Mouse (Mus musculus) left cerebral cortex, adult 11 months (tissue): Measurements from ENCODE around the gene Use1.

Source experiments
- DNase-seq: peaks from one replicate; pipeline ENCODE4 v3.0.0; 2022; ENCODE audit warnings: low spot score

The Use1 gene

DNA sequence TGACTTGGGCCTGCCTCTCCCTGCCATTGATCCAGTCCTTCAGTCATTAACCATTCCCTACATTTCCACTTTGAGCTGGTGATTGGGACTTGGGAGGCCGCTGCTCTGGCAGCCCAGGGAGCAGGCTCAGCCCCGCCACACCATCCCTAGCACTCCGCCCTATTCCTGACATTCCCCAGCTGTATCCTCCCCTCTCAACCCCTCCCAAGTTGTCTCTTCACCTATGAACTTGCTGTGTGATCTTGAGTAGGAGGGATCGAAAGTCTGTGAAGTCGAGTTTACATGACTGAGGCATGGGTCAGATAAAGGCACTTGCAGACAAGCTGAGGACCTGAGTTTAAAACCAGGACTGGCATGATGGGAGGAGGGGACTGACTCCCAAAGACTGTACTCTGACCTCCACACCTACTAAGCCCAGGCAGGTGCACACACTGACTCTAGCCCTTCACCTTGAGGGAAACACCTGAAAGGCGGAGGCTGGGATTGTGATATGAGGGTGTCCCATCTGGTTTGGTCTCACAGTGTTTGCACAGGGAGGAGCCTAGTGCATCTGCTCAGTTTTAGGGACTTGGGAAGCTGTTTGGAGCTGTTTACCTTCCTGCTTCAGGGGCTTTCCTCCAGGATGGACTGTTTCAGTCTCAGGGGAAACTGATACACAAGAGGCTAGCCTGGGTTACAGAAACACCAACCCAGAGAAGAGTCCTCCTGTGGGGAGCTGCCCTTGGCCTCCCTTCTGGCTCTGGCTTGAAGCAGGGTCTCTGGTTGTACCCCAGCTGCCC lies 36.6 kb downstream of the Use1 start:
- no peak for DNase-seq

DNA sequence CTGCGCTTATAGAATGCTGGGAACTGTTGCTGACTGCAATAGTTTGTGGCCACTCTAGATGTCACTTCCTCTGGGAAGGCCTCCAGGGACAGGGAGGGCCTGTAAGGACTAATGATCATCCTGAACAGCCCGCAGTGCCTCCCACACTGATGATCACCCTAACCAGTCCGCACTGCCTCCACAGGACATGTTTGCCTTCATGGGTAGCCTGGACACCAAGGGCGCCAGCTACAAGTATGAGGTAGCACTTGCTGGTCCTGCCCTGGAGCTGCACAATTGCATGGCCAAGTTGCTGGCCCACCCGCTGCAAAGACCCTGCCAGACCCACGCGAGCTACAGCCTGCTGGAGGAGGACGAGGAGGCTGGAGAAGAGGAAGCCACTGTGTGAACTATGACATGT lies 37.4 kb downstream of the Use1 start:
- no peak for DNase-seq

DNA sequence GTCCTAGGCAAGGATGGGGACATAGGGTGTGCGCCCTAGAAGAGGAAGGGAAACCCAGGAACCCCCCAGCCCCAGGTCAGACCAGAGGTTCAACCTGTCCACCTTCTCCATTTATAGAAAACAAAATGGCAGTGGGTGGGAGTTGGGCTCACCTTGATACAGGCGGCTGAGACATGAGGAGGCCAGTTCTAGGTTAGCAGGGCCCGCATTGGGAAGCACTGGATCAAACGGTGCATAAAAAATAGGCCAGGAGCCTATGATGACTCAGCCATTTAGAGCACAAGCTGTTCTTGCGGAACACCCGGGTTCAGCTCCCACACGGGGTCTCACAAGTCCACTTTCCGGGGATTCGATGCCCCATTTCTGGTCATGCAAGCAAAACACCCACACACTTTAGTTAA lies 38.3 kb downstream of the Use1 start:
- DNase-seq, result no peak

DNA sequence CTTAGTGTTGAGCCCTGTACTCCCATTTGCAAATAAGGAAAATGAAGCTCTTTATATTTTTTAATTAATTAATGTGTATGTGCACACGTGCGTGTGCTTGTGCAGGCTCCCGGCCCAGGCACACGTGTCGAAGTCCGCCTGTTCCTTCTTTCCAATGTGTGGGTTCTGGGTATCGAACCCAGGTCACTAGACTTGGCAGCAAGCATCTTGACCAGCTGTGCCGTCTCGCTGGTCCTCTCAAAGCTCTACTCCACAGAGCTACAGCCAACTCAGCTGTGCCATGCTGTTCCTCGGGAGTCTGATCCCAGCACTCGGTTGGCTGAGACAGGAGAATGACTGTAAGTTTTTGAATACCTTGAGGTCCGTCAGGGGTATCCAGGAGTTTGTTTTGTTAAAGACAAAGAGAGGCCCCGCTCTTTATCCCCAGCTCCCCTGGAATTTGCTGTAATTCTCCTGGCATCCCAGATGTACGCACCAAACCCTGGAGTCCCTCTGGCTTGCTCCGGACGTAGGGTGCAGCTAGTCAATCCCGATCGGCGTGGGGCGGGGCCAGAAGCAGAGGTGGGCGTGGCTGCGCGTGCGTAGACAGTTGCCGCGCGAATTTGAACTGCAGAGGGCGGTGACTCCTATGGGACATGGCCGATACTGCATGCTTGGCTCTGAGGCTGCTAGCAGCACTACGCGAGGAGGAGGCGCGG lies 38.9 kb downstream of the Use1 start, which contains the start of gene Ankle1:
Gene Ankle1, plus strand, starts transcription at position 610 of the 698 bp plus-strand sequence.
- peak; percentile 88 for DNase-seq

DNA sequence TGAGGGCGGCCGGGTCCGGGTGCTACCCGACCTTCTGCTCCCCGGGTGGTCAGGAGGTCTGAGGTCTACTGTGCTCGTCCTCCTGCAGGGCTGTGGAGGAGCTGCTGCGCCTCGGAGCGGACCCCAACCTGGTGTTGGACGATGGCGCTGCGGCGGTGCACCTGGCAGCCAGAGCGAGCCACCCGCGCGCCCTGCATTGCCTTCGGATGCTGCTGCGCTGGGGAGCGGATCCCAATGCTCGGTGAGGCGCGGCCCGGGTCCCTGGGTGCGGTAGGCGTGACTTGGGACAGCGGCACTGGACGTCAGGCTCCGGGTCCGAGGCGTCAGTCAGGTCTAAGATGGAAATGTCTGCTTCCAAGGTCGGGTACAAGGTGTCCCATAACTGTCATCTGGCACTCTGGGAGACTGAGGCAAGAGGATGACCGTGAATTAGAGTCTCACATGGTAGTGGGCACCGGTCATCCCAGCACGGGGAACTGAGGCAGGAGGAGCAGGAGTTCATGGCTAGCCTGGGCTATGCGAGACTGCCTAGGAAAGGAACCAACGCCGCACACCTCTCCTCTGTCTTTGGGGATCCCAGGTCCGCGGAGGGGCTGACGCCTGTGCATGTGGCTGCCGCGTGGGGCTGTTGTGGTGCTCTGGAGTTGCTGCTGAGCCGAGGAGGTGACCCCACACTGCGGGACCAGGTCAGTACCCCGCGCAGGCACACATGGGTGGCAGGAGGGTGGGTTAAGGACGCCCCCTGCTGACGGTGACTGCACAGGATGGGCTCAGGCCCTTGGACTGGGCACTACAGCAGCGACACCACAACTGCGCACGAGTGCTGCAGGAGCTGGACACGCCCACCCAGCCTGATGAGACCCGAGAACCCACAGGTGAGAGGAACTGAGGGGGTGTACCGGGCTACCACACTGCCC lies 39.7 kb downstream of the Use1 start:
- no peak for DNase-seq

DNA sequence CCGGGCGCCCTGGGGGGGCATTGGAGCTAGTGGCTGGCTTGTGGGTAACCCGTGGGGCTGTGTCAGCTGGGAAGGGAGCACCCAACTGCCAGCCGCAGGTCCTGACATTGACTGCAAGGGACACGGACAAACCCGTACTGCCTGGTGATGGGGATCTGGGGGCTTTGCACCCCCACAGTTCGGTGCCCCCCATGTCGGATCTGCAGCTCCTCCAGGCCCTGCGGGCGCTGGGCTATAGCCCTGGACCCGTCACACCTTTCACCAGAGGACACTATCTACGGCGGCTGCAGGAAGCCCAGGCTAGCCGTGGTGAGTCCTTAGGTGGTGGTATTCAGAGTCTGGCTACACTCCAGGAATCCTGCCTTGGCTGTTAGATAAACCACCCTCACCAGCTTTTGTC lies 40.8 kb downstream of the Use1 start:
- no peak for DNase-seq

DNA sequence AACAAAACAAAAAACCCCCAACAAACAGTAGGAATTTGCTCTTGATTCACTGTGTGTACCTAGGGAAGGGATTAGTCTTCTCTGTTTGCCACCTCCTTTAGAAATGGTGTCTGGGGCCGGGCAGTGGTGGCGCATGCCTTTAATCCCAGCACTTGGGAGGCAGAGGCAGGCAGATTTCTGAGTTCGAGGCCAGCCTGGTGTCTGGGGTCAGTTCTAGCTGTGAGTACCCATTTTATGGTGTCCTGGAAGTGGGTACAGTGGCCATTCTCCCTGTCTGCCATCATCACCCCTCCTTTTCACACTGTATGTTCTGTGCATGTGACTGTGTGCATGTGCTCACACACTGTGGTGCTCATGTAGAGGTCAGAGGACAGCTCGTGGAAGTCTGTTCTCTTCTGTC lies 41.6 kb downstream of the Use1 start:
- DNase-seq, result no peak

DNA sequence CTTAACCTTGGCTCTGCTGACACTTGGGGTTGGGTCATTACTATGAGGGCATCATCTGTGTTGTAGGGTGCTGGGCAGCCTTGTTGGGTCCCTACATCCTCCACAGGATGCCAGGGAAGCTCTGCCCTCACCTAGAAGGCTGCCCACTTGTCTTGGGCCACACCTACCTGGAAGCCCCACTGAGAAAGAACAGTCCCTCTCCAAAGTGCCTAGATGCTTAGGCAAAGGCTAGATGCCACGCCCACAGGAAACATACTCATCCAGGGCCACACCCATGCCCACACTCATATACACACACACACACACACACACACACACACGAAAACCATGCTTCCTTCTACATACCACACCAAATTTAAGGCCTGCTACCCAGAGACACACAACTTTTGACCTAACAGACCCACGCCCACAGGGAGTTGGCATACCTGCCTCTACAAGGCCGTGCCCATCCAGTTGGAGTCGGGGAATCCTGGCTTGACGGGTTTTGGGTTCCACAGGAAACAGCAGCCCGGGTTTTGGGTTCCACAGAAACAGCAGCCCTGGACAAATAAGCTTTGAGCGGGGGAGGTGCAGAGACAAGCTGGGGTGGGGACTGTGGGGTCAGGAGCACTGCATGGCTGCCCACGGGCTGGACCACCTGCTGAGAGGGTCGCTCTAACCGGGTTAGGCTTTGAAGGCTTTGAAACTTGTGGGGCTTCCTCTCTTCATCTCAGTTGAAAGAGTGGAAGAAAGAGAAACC lies 45.1 kb downstream of the Use1 start:
- DNase-seq, result no peak
